Comparison of ENCODE assay signal across 8 mouse cellular contexts in the genomic region with DNA sequence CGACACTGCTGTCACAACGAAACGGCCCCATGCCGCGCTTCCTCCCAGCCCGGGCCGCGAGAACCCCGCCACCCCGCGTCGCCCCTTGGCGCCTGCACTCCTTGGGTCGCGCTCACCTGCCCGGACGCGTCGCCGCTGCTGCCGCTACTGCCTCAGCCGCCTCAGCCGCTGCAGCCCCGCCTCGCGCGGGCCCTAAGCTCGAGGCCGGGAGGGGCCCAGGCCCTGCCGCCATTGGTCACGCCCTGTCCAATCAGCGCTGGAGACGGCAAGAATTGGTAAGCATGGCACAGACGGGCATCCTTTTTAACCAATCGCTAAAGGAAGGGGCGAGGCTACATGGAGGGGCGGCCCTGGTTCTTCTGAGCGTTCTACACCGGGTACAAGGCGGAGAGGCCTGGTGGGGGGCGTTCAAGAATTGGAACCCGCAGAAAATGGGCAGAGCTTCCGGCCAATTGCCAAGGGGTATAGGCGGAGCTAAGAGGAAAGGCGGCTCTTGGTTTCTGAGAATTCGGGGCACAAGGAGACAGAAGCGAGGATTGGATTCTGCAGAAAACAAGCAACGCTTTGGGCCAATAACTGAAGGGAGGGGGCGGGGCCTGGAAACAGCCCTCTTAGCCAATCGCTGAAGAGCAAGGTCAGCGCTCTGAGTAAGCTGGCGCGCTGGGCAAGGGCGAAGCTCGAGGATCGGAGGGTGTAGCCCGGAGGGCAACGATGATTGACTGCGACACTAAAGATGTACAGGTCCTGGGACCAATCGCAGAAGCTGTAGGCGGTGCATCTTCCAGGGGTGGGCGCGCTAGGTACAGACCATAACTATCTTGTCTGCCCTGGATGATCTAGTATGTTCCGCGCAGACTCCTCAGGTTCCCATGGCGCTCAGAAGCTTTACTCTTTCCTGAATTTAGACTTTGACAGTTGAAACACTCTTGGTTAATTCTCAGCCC. TPM values are rescaled to one million over a fixed set of nuclear protein-coding genes. Genes with fewer than 3 reads are reported as not detected.
DNase-seq lines count a peak whose midpoint lies in the region; ATAC-seq lines count a peak whose summit lies in the region.

Slc25a42 (minus strand) TSS at position 194 of the 944 bp plus-strand sequence.

- H3K36me3 ChIP-seq in hindbrain, embryonic 14.5 days (replicated peaks; ENCODE audit: control insufficient read depth, insufficient read depth): no peaks in the 10 kb centered on the region

- peak; percentile 99 for ATAC-seq in hindbrain, embryonic 14.5 days (ENCODE audit: low FRiP score)

- peaks cover 9% of the 10 kb centered on the region; the same call in 1 of the 2 replicates for H3K4me1 ChIP-seq in hindbrain, embryonic 14.5 days (replicated peaks; ENCODE audit: control insufficient read depth, insufficient read depth, low read length)

- under 1% methylated on average over 62 of the region's 66 CpGs for WGBS in hindbrain, embryonic 14.5 days

- H3K27ac ChIP-seq in hindbrain, embryonic 14.5 days: peak within 1 kb of the TSS; percentile 58

- H3K27me3 ChIP-seq in hindbrain, embryonic 14.5 days (ENCODE audit: control insufficient read depth, insufficient read depth, low read length): peaks cover 13% of the 10 kb centered on the region

- H3K4me3 ChIP-seq in hindbrain, embryonic 14.5 days (replicated peaks; ENCODE audit: low read length): peak within 1 kb of the TSS; percentile 79

- peak; percentile 100 for DNase-seq in R1 (ENCODE audit: low read depth, low spot score)
- peak; percentile 98 for DNase-seq in cerebellum, postnatal 25 days
- peak; percentile 90 to 96 for DNase-seq in frontal cortex, postnatal 25 days (ENCODE audit: low spot score in 2 of 2)
- DNase-seq in hindbrain, embryonic 14.5 days (ENCODE audit: low spot score): peak; percentile 96
- DNase-seq in layer of hippocampus, postnatal 36 days: peak; percentile 99
- DNase-seq in lung, postnatal 36 days: peak; percentile 99
- DNase-seq in retina, postnatal 1 day: peak; percentile 100
- peak; percentile 93 to 98 for DNase-seq in urinary bladder, adult 18-20 months (ENCODE audit: low spot score in 2 of 2)

- no peaks in the 10 kb centered on the region for H3K9me3 ChIP-seq in hindbrain, embryonic 14.5 days (ENCODE audit: control insufficient read depth, low read length)

- peak within 1 kb of the TSS; percentile 93 for H3K4me2 ChIP-seq in hindbrain, embryonic 14.5 days (replicated peaks)

- H3K9ac ChIP-seq in hindbrain, embryonic 14.5 days: peak within 1 kb of the TSS; percentile 72

RNA-seq across cellular contexts. Expression of gene Slc25a42, which starts in this region (rescaled TPM):
- 6.5 and 6.9 TPM in 2 replicates for polyA plus RNA-seq in hindbrain, embryonic 14.5 days (2014; fragmentation: Nextera tagmentation; extraction: Ambion mirVana)
- total RNA-seq in layer of hippocampus, postnatal 36 days (2021): 10 to 100 TPM; 44.8 to 49.7 TPM

Comparison
In these comparisons a context has a peak if more than half of its experiments do, and no peak if none do; other contexts are left out.
1. Peak in every context shown above with its lines: DNase-seq, ATAC-seq, H3K4me3 ChIP-seq and H3K27ac ChIP-seq.